Mouse (Mus musculus): ENCODE results near the gene Olfr199. TPM values are rescaled to one million over a fixed set of nuclear protein-coding genes. Genes with fewer than 3 reads are reported as not detected.
"Not testable (repeated sequence)": the region's sequence is repeated elsewhere in the genome, so short reads cannot be mapped to it uniquely, and the experiment has no call there.

Olfr199 gene
- not detected in 2 replicates for polyA plus RNA-seq (2015; fragmentation: Nextera tagmentation; extraction: Ambion mirVana)

GRCm38 (mm10) chr16:59219667-59220066 is at the start of gene Olfr199:
Gene Olfr199, minus strand, starts transcription at chr16:59219767.
- WGBS (ENCODE audit: insufficient replicate concordance), result 32% methylated on average over 1 of the region's 1 CpGs
- not testable (repeated sequence) for H3K4me1 ChIP-seq (replicated peaks); ATAC-seq (ENCODE audit: low read depth); H3K27me3 ChIP-seq; DNase-seq; H3K4me3 ChIP-seq (replicated peaks); H3K9me3 ChIP-seq (replicated peaks); H3K36me3 ChIP-seq; H3K9ac ChIP-seq; H3K27ac ChIP-seq; H3K4me2 ChIP-seq

- ATAC-seq (ENCODE audit: low read depth); H3K4me1 ChIP-seq (replicated peaks); H3K4me3 ChIP-seq (replicated peaks); H3K4me2 ChIP-seq; H3K27me3 ChIP-seq; H3K27ac ChIP-seq; DNase-seq; H3K9me3 ChIP-seq (replicated peaks); H3K9ac ChIP-seq; H3K36me3 ChIP-seq: not testable (repeated sequence)
- 41% methylated on average over 4 of the region's 4 CpGs for WGBS (ENCODE audit: insufficient replicate concordance)
These were observed 49.5 kb upstream of the Olfr199 start for GRCm38 (mm10) chr16:59269097-59269496.

DNA sequence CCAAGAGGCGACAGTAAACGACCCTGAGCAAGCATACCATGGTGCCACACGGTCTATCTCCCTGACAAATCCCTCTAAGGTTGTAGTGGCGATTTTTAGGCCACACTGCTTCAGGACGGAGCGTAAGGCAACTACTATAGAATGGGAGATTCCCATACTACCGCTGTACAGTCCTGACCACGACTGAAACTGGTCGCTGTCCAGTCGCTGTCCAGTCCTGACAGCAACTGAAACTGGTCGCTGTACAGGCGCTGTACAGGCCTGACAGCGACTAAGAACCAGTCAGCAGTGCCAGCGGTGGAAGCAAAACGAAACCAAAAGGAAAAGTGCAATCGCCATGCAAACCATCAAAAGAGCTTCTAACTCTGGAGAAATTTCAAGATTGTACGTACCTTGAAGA is 30.1 kb upstream of the Olfr199 start:
- Histone ChIP-seq H3K4me1 (replicated peaks) (no peaks in the 10 kb centered on the region), H3K36me3 (no peaks in the 10 kb centered on the region), H3K4me3 (replicated peaks) (no peak overlapping the region), H3K9ac (no peak overlapping the region), H3K9me3 (replicated peaks) (no peaks in the 10 kb centered on the region), H3K4me2 (no peak overlapping the region), H3K27ac (no peak overlapping the region), H3K27me3 (no peaks in the 10 kb centered on the region)
- no peak for DNase-seq
- no peak for ATAC-seq (ENCODE audit: low read depth)
- 69% methylated on average over 17 of the region's 17 CpGs for WGBS (ENCODE audit: insufficient replicate concordance)

DNA sequence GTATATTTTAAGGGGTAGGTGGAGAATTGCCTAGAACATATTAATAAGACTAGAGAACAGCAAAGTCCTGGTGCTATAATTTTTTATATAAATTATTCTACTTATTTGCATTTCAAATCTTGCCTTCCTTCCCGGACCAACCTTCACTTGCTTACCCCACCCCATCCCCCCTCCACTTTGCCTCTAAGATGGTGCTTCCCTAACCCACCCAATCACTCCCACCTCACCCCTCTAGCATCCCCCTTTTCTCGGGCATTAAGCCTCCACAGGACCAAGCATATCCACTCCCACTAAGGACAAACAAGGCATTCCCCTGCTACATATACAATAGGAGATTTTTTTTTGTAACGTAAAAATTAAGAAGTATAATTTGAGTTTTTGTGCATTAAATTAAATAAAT is 1.7 kb downstream of the Olfr199 start:
- WGBS (ENCODE audit: insufficient replicate concordance), result 51% methylated on average over 3 of the region's 3 CpGs
- H3K27me3 ChIP-seq; DNase-seq; H3K4me1 ChIP-seq (replicated peaks); H3K9ac ChIP-seq; H3K9me3 ChIP-seq (replicated peaks); H3K36me3 ChIP-seq; ATAC-seq (ENCODE audit: low read depth); H3K4me2 ChIP-seq; H3K27ac ChIP-seq; H3K4me3 ChIP-seq (replicated peaks): not testable (repeated sequence)

DNA sequence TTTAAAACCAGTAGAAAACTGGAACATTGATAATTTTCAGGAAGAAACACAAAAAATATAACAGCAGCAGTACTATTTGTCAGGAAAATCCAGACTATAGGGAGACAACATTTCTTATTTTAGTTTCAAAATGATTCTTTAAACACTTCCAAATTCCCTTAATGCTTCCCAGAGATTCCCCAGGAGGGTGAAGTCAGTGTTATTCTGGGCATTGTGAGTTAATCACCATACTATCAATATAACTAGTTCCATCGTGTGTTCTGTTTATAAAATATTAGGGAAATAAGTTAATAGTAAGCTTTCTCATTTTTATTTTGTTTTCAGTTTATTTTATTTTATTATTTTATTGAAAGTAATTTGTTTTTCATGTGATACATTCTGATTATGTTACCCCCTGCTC is 16.1 kb downstream of the Olfr199 start, which contains the start of gene Olfr198:
Gene Olfr198 (minus strand): TSS at position 101 of the 400 bp plus-strand sequence.
- not testable (repeated sequence) for ATAC-seq (ENCODE audit: low read depth); H3K27ac ChIP-seq; H3K36me3 ChIP-seq; H3K4me3 ChIP-seq (replicated peaks); H3K4me1 ChIP-seq (replicated peaks); DNase-seq; H3K9me3 ChIP-seq (replicated peaks); H3K27me3 ChIP-seq; H3K9ac ChIP-seq; H3K4me2 ChIP-seq
- 38% methylated on average over 1 of the region's 1 CpGs for WGBS (ENCODE audit: insufficient replicate concordance)

GRCm38 (mm10) chr16:59170354-59170753 is 49.2 kb downstream of the Olfr199 start, which contains the start of gene Olfr196:
Gene Olfr196, minus strand, starts transcription at chr16:59170454.
- no peak within 1 kb of the TSS for H3K27ac ChIP-seq
- DNase-seq (no peak), ATAC-seq (ENCODE audit: low read depth) (no peak)
- H3K4me3 ChIP-seq (replicated peaks), result no peak within 1 kb of the TSS
- H3K9me3 ChIP-seq (replicated peaks), result no peaks in the 10 kb centered on the region
- H3K36me3 ChIP-seq, result no peaks in the 10 kb centered on the region
- 43% methylated on average over 3 of the region's 3 CpGs for WGBS (ENCODE audit: insufficient replicate concordance)
- H3K9ac ChIP-seq, result no peak within 1 kb of the TSS
- H3K4me1 ChIP-seq (replicated peaks), result no peaks in the 10 kb centered on the region
- no peak within 1 kb of the TSS for H3K4me2 ChIP-seq
- H3K27me3 ChIP-seq, result no peaks in the 10 kb centered on the region

Other genes with a start within 250 kb of the Olfr199 start
- gene Olfr183, start 224.4 kb downstream of the Olfr199 start, polyA plus RNA-seq (2015; fragmentation: Nextera tagmentation; extraction: Ambion mirVana), result not detected in 2 replicates
- gene Olfr186, start 189.5 kb downstream of the Olfr199 start, polyA plus RNA-seq (2015; fragmentation: Nextera tagmentation; extraction: Ambion mirVana), result not detected in 2 replicates
- gene Olfr187, start 180.0 kb downstream of the Olfr199 start, polyA plus RNA-seq (2015; fragmentation: Nextera tagmentation; extraction: Ambion mirVana), result not detected in 2 replicates
- gene Olfr190, start 141.8 kb downstream of the Olfr199 start, polyA plus RNA-seq (2015; fragmentation: Nextera tagmentation; extraction: Ambion mirVana), result not detected in 2 replicates
- gene Olfr191, start 129.9 kb downstream of the Olfr199 start, polyA plus RNA-seq (2015; fragmentation: Nextera tagmentation; extraction: Ambion mirVana), result not detected in 2 replicates
- not detected in 2 replicates for gene Olfr193, start 107.9 kb downstream of the Olfr199 start, polyA plus RNA-seq (2015; fragmentation: Nextera tagmentation; extraction: Ambion mirVana)
- not detected in 2 replicates for gene Olfr194, start 98.7 kb downstream of the Olfr199 start, polyA plus RNA-seq (2015; fragmentation: Nextera tagmentation; extraction: Ambion mirVana)
- gene Olfr195, start 72.7 kb downstream of the Olfr199 start, polyA plus RNA-seq (2015; fragmentation: Nextera tagmentation; extraction: Ambion mirVana), result not detected in 2 replicates
- gene Olfr196, start 49.3 kb downstream of the Olfr199 start, polyA plus RNA-seq (2015; fragmentation: Nextera tagmentation; extraction: Ambion mirVana), result not detected in 2 replicates
- not detected in 2 replicates for gene Olfr198, start 16.2 kb downstream of the Olfr199 start, polyA plus RNA-seq (2015; fragmentation: Nextera tagmentation; extraction: Ambion mirVana)
- gene Olfr201, start 52.9 kb upstream of the Olfr199 start, polyA plus RNA-seq (2015; fragmentation: Nextera tagmentation; extraction: Ambion mirVana), result 0.15 and 0.31 TPM in 2 replicates
- not detected in 2 replicates for gene Olfr202, start 67.0 kb upstream of the Olfr199 start, polyA plus RNA-seq (2015; fragmentation: Nextera tagmentation; extraction: Ambion mirVana)
- gene Olfr203, start 79.1 kb upstream of the Olfr199 start, polyA plus RNA-seq (2015; fragmentation: Nextera tagmentation; extraction: Ambion mirVana), result not detected in 2 replicates
- not detected in 2 replicates for gene Olfr204, start 98.5 kb upstream of the Olfr199 start, polyA plus RNA-seq (2015; fragmentation: Nextera tagmentation; extraction: Ambion mirVana)
- not detected in 2 replicates for gene Olfr205, start 111.4 kb upstream of the Olfr199 start, polyA plus RNA-seq (2015; fragmentation: Nextera tagmentation; extraction: Ambion mirVana)
- not detected in 2 replicates for gene Olfr206, start 129.5 kb upstream of the Olfr199 start, polyA plus RNA-seq (2015; fragmentation: Nextera tagmentation; extraction: Ambion mirVana)
- gene Olfr209, start 144.2 kb upstream of the Olfr199 start, polyA plus RNA-seq (2015; fragmentation: Nextera tagmentation; extraction: Ambion mirVana), result not detected in 2 replicates
- not detected in 2 replicates for gene Gabrr3, start 187.6 kb upstream of the Olfr199 start, polyA plus RNA-seq (2015; fragmentation: Nextera tagmentation; extraction: Ambion mirVana)